In genomic region chr4:155831205-155831766, GRCm38 (mm10) we compare ENCODE assay signal across 8 mouse cellular contexts. TPM values are rescaled to one million over a fixed set of nuclear protein-coding genes. Genes with fewer than 3 reads are reported as not detected.
DNase-seq lines count a peak whose midpoint lies in the region; ATAC-seq and TF ChIP-seq lines count a peak whose summit lies in the region.

TSS of gene Aurkaip1 (plus strand) at chr4:155831272.

- peaks cover 54% of the 10 kb centered on the region for H3K36me3 ChIP-seq in hindbrain, embryonic 10.5 days
- no peaks in the 10 kb centered on the region; the same call in 1 of the 2 replicates for H3K36me3 ChIP-seq in lung, postnatal 0 days (ENCODE audit: insufficient read depth, low read length)

- peak within 1 kb of the TSS; percentile 78 for H3K9ac ChIP-seq in lung, postnatal 0 days (replicated peaks; ENCODE audit: low read depth)

- H3K27ac ChIP-seq in hindbrain, embryonic 10.5 days: peak within 1 kb of the TSS; percentile 92
- H3K27ac ChIP-seq in lung, postnatal 0 days (ENCODE audit: low read length): peak within 1 kb of the TSS; percentile 71

- H3K9me3 ChIP-seq in hindbrain, embryonic 10.5 days: no peaks in the 10 kb centered on the region
- no peaks in the 10 kb centered on the region for H3K9me3 ChIP-seq in lung, postnatal 0 days (ENCODE audit: low read length)

- peak; percentile 87 for ATAC-seq in frontal cortex, adult (ENCODE audit: low TSS enrichment)
- peak; percentile 95 for ATAC-seq in lung, postnatal 0 days

- H3K4me2 ChIP-seq in lung, postnatal 0 days (replicated peaks; ENCODE audit: low read depth, low read length): peak within 1 kb of the TSS; percentile 98

- no peaks in the 10 kb centered on the region for H3K27me3 ChIP-seq in hindbrain, embryonic 10.5 days (ENCODE audit: insufficient read depth, poor library complexity, severe bottlenecking)
- H3K27me3 ChIP-seq in lung, postnatal 0 days (replicated peaks; ENCODE audit: insufficient read depth, low read length): no peaks in the 10 kb centered on the region

- WGBS in hindbrain, embryonic 10.5 days: under 1% methylated on average over 49 of the region's 49 CpGs
- under 1% methylated on average over 49 of the region's 49 CpGs for WGBS in lung, postnatal 0 days

- TF ChIP-seq EP300 in lung, postnatal 0 days (IDR thresholded peaks at IDR 0.05): no peak

- H3K4me1 ChIP-seq in hindbrain, embryonic 10.5 days (replicated peaks): peaks cover 30% of the 10 kb centered on the region
- peaks cover 6% of the 10 kb centered on the region; the same call in 1 of the 2 replicates for H3K4me1 ChIP-seq in lung, postnatal 0 days (ENCODE audit: insufficient read depth, low read depth, low read length)

- peak; percentile 93 for TF ChIP-seq CTCF in lung, postnatal 0 days (IDR thresholded peaks at IDR 0.05)

- H3K4me3 ChIP-seq in hindbrain, embryonic 10.5 days: peak within 1 kb of the TSS; percentile 98
- peak within 1 kb of the TSS; percentile 76 for H3K4me3 ChIP-seq in lung, postnatal 0 days (ENCODE audit: low read depth, low read length)

- DNase-seq in MN1 (ENCODE audit: low spot score): peak; percentile 98
- DNase-seq in cerebellum, adult 9-10 months: peak; percentile 95
- peak; percentile 97 for DNase-seq in hindbrain, embryonic 10.5 days (ENCODE audit: low spot score)
- DNase-seq in layer of hippocampus, adult 9-11 months: peak; percentile 94
- DNase-seq in lung, postnatal 0 days (ENCODE audit: low spot score): peak; percentile 97
- DNase-seq in ovary, postnatal 14 days (ENCODE audit: low spot score): peak; percentile 95
- peak; percentile 97 for DNase-seq in thymus, postnatal 14 days

RNA-seq across cellular contexts. Expression of gene Aurkaip1, which starts in this region (rescaled TPM):
- 171 and 186 TPM in 2 replicates for polyA plus RNA-seq in hindbrain, embryonic 10.5 days (2016; fragmentation: Nextera tagmentation; extraction: Ambion mirVana)
- 117 and 128 TPM in 2 replicates for polyA plus RNA-seq in lung, postnatal 0 days (2015; fragmentation: Nextera tagmentation; extraction: Ambion mirVana)

Comparison
In these comparisons a context has a peak if more than half of its experiments do, and no peak if none do; other contexts are left out.
1. Peak in every context shown above with its lines: DNase-seq, ATAC-seq, H3K4me3 ChIP-seq and H3K27ac ChIP-seq.